Mouse (Mus musculus) urinary bladder, postnatal 14 days (tissue): ENCODE measurements around the gene Ficd.

ENCODE experiments used
- DNase-seq: peaks from one replicate; pipeline ENCODE4 v3.0.0; 2021; ENCODE audit warnings: low spot score

Gene Ficd

GRCm38 (mm10) chr5:113730641-113731121 is 4.9 kb upstream of the Ficd start:
- no peak for DNase-seq

- DNase-seq: no peak
These were observed 4.4 kb upstream of the Ficd start for GRCm38 (mm10) chr5:113731174-113731573.

GRCm38 (mm10) chr5:113732182-113732581 is 3.4 kb upstream of the Ficd start:
- DNase-seq: peak; percentile 48

GRCm38 (mm10) chr5:113734376-113734775 is 1.2 kb upstream of the Ficd start:
- DNase-seq: no peak

GRCm38 (mm10) chr5:113735023-113735344 is 619 bp upstream of the Ficd start:
- DNase-seq: no peak

GRCm38 (mm10) chr5:113736113-113736502 is 505 bp downstream of the Ficd start:
- no peak for DNase-seq

- DNase-seq: no peak
These were observed 1.0 kb downstream of the Ficd start for GRCm38 (mm10) chr5:113736522-113737164.

GRCm38 (mm10) chr5:113737607-113738237 is 2.1 kb downstream of the Ficd start:
- no peak for DNase-seq

- no peak for DNase-seq
These were observed 12.0 kb downstream of the Ficd start for GRCm38 (mm10) chr5:113747629-113748028.

GRCm38 (mm10) chr5:113748556-113749331 is 13.1 kb downstream of the Ficd start:
- no peak for DNase-seq

- no peak for DNase-seq
These were observed 16.0 kb downstream of the Ficd start for GRCm38 (mm10) chr5:113751521-113752157.

GRCm38 (mm10) chr5:113755347-113756030 is 19.9 kb downstream of the Ficd start:
- no peak for DNase-seq

- no peak for DNase-seq
These were observed 26.0 kb downstream of the Ficd start for GRCm38 (mm10) chr5:113761585-113761984.

GRCm38 (mm10) chr5:113764426-113764825 is 28.8 kb downstream of the Ficd start:
- DNase-seq: no peak

GRCm38 (mm10) chr5:113765641-113766526 is 30.3 kb downstream of the Ficd start:
- DNase-seq: no peak

- no peak for DNase-seq
These were observed 33.2 kb downstream of the Ficd start for GRCm38 (mm10) chr5:113768806-113769205.

- peak; percentile 86 for DNase-seq
These were observed 35.9 kb downstream of the Ficd start for GRCm38 (mm10) chr5:113771213-113772162.

GRCm38 (mm10) chr5:113772450-113772895 is 36.9 kb downstream of the Ficd start, which contains the start of the genes Sart3 and Iscu:
Gene Sart3, minus strand, starts transcription at chr5:113772510.
Gene Iscu, plus strand, starts transcription at chr5:113772748.
- DNase-seq: peak; percentile 95

- DNase-seq: no peak
These were observed 37.4 kb downstream of the Ficd start for GRCm38 (mm10) chr5:113772905-113773519.
